Mouse (Mus musculus) heart, adult 2 months (tissue): ENCODE data around the gene Mcrs1.
"Not testable (repeated sequence)": the region's sequence is repeated elsewhere in the genome, so short reads cannot be mapped to it uniquely, and the experiment has no call there.

ENCODE experiments used
- CTCF ChIP-seq: fragments of 200-600 bp; IDR thresholded peaks from 2 replicates; pipeline ENCODE4 v1.8.1; 2022; ENCODE audit warnings: antibody characterized with exemption, mild to moderate bottlenecking, moderate library complexity
- EP300 ChIP-seq: fragments of 200-500 bp; IDR thresholded peaks from 2 replicates; pipeline ENCODE4 v1.6.1; 2011; ENCODE audit warnings: low read depth, low read length, control low read depth; ENCODE audit not compliant: insufficient read depth
- POLR2A ChIP-seq: fragments of 200-500 bp; IDR thresholded peaks from 2 replicates; pipeline ENCODE4 v1.6.1; 2011; ENCODE audit warnings: mild to moderate bottlenecking, low read depth, low read length, control low read depth; ENCODE audit not compliant: insufficient read depth

DNA sequence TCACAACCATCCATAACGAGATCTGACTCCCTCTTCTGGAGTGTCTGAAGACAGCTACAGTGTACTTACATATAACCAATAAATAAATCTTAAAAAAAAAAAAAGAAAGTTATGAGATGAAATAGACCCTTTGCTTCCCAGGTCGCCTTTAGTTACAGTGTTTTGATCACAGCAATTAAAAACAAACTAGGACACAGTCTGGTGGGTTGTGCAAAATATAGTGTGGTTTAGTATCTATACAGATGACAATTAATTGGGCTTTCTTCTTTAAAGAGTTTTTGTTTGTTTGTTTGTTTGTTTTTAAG is 1.4 kb upstream of the Mcrs1 start:
- not testable (repeated sequence) for TF ChIP-seq POLR2A, CTCF, EP300
